In the genomic region with DNA sequence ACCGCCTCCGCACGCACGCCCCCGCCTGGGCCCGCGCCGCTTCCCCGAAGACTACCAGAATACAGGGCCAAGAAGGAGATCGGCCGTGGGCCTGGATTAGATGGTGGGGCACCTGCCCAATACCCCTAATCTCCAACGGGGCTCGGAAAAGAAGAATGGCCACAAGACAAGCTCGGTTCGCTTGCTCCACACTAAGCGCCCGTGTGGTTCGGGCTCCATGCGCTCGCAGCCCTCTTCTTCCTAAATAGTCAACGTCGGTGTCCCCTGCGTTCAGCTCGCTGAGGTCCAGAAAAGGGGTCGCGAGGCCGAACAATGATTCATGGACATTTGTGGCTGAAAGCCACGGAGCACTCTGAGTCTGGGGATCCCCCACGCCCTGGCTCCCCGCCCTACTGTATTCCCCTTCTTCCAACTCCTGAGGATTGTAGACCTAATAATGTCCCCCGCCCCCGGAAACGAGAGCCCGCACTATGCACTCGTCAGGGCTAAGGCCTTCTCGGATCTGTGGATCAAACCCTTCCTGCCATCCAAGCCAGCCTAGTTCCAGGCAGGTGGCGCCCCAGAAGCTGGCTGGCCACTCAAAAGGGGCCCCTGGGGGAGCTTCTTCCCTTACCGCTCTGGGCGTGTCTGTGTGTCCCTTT, we compare ENCODE assay signal across 8 mouse cellular contexts. TPM values are rescaled to one million over a fixed set of nuclear protein-coding genes. Genes with fewer than 3 reads are reported as not detected.
DNase-seq lines count a peak whose midpoint lies in the region; ATAC-seq and TF ChIP-seq lines count a peak whose summit lies in the region.

No protein-coding gene starts in this region.

- no peak for TF ChIP-seq CTCF in spleen, adult 2 months (IDR thresholded peaks at IDR 0.05; ENCODE audit: extremely low read depth, insufficient read depth, insufficient read length, insufficient replicate concordance)

- no peaks in the 10 kb centered on the region for H3K36me3 ChIP-seq in spleen, adult 2 months (ENCODE audit: control insufficient read depth, insufficient read depth, low read length)
- peaks cover 1% of the 10 kb centered on the region; the same call in 1 of the 2 replicates for H3K36me3 ChIP-seq in hindbrain, embryonic 13.5 days
- no peaks in the 10 kb centered on the region for H3K36me3 ChIP-seq in midbrain, embryonic 16.5 days (ENCODE audit: control insufficient read depth, insufficient read depth, low read length)

- H3K4me3 ChIP-seq in spleen, adult 2 months (ENCODE audit: extremely low read depth, insufficient read depth, insufficient read length) = peak overlapping the region; percentile 46; the same call in 1 of the 2 replicates
- H3K4me3 ChIP-seq in hindbrain, embryonic 13.5 days = peak overlapping the region; percentile 75
- peak overlapping the region; percentile 78 for H3K4me3 ChIP-seq in midbrain, embryonic 16.5 days (ENCODE audit: low read depth, low read length)

- 2% methylated on average over 39 of the region's 39 CpGs for WGBS in spleen, adult 2 months
- WGBS in hindbrain, embryonic 13.5 days = under 1% methylated on average over 39 of the region's 39 CpGs
- under 1% methylated on average over 39 of the region's 39 CpGs for WGBS in midbrain, embryonic 16.5 days

- DNase-seq in cerebellum, adult 11-12 months = peak; percentile 72
- no peak for DNase-seq in spleen, adult 2 months (ENCODE audit: low read depth in 1 of 2, low spot score in 2 of 2)
- no peak for DNase-seq in spleen, adult 18-20 months
- no peak for DNase-seq in layer of hippocampus, adult 8-10 months (ENCODE audit: low spot score in 2 of 2)

- H3K4me1 ChIP-seq in spleen, adult 2 months (ENCODE audit: control insufficient read depth, insufficient read depth, insufficient read length) = peaks cover 22% of the 10 kb centered on the region
- peaks cover 96% of the 10 kb centered on the region for H3K4me1 ChIP-seq in hindbrain, embryonic 13.5 days (replicated peaks)
- peaks cover 45% of the 10 kb centered on the region for H3K4me1 ChIP-seq in midbrain, embryonic 16.5 days (ENCODE audit: control insufficient read depth, insufficient read depth, low read length)

- H3K4me2 ChIP-seq in hindbrain, embryonic 13.5 days = peak overlapping the region; percentile 98
- peak overlapping the region; percentile 98 for H3K4me2 ChIP-seq in midbrain, embryonic 16.5 days (ENCODE audit: low read length)

- peak overlapping the region; percentile 92 for H3K9ac ChIP-seq in hindbrain, embryonic 13.5 days
- H3K9ac ChIP-seq in midbrain, embryonic 16.5 days (ENCODE audit: low read depth, low read length) = peak overlapping the region; percentile 84

- H3K27ac ChIP-seq in spleen, adult 2 months (ENCODE audit: insufficient read depth, low read length) = no peak overlapping the region
- H3K27ac ChIP-seq in hindbrain, embryonic 13.5 days = peak overlapping the region; percentile 79
- peak overlapping the region; percentile 71 for H3K27ac ChIP-seq in midbrain, embryonic 16.5 days (ENCODE audit: low read length)

- no peak for TF ChIP-seq POLR2A in spleen, adult 2 months (IDR thresholded peaks at IDR 0.05; ENCODE audit: low read depth, low read length)

- ATAC-seq in cerebellum, adult (ENCODE audit: insufficient number of reproducible peaks, low FRiP score, low TSS enrichment) = no peak
- no peak for ATAC-seq in hindbrain, embryonic 13.5 days (ENCODE audit: low FRiP score)
- ATAC-seq in midbrain, embryonic 16.5 days = no peak; the same call in 1 of the 2 replicates
- no peak for ATAC-seq in activated CD4-positive, CD25-positive, alpha-beta regulatory T cell, adult 4 months

- no peaks in the 10 kb centered on the region for H3K9me3 ChIP-seq in hindbrain, embryonic 13.5 days
- no peaks in the 10 kb centered on the region for H3K9me3 ChIP-seq in midbrain, embryonic 16.5 days (replicated peaks; ENCODE audit: control insufficient read depth, low read length, poor library complexity, severe bottlenecking)

- peaks cover 31% of the 10 kb centered on the region for H3K27me3 ChIP-seq in spleen, adult 2 months (ENCODE audit: control insufficient read depth, insufficient read depth, low read length)
- H3K27me3 ChIP-seq in hindbrain, embryonic 13.5 days = peaks cover 79% of the 10 kb centered on the region
- H3K27me3 ChIP-seq in midbrain, embryonic 16.5 days (ENCODE audit: control insufficient read depth, insufficient read depth, low read depth, low read length) = peaks cover 9% of the 10 kb centered on the region

RNA-seq across cellular contexts. Expression of a gene that starts 0.5 kb away (rescaled TPM):
- 0.02 and 0.06 TPM in 2 replicates for polyA plus RNA-seq in spleen, adult 2 months (2012; rRNA removed)
- polyA plus RNA-seq in hindbrain, embryonic 13.5 days (2015; fragmentation: Nextera tagmentation; extraction: Ambion mirVana) = 12.6 and 15.2 TPM in 2 replicates
- 12.4 and 12.6 TPM in 2 replicates for polyA plus RNA-seq in midbrain, embryonic 16.5 days (2015; fragmentation: Nextera tagmentation; extraction: Ambion mirVana)
- polyA plus RNA-seq in activated CD4-positive, CD25-positive, alpha-beta regulatory T cell, adult 4 months (2017; shearing (Covaris generic)) = not detected
- total RNA-seq in layer of hippocampus, adult 8-10 months (2022) = 100 to 1,000 TPM; 330 to 455 (median 386) TPM

RNA-seq across cellular contexts. Expression of a gene that starts 54.6 kb away (rescaled TPM):
- polyA plus RNA-seq in spleen, adult 2 months (2012; rRNA removed) = 18.0 and 22.3 TPM in 2 replicates
- 10.2 and 10.6 TPM in 2 replicates for polyA plus RNA-seq in hindbrain, embryonic 13.5 days (2015; fragmentation: Nextera tagmentation; extraction: Ambion mirVana)
- polyA plus RNA-seq in midbrain, embryonic 16.5 days (2015; fragmentation: Nextera tagmentation; extraction: Ambion mirVana) = 9.9 and 10.4 TPM in 2 replicates
- 1 to 10 TPM; 6.1 to 6.6 TPM for polyA plus RNA-seq in activated CD4-positive, CD25-positive, alpha-beta regulatory T cell, adult 4 months (2017; shearing (Covaris generic))
- total RNA-seq in layer of hippocampus, adult 8-10 months (2022) = 10 to 100 TPM; 59.2 to 68.7 (median 63.5) TPM

RNA-seq across cellular contexts. Expression of a gene that starts 56.9 kb away (rescaled TPM):
- 15.7 and 20.6 TPM in 2 replicates for polyA plus RNA-seq in spleen, adult 2 months (2012; rRNA removed)
- 15.5 and 20.9 TPM in 2 replicates for polyA plus RNA-seq in hindbrain, embryonic 13.5 days (2015; fragmentation: Nextera tagmentation; extraction: Ambion mirVana)
- 17.3 and 19.8 TPM in 2 replicates for polyA plus RNA-seq in midbrain, embryonic 16.5 days (2015; fragmentation: Nextera tagmentation; extraction: Ambion mirVana)
- polyA plus RNA-seq in activated CD4-positive, CD25-positive, alpha-beta regulatory T cell, adult 4 months (2017; shearing (Covaris generic)) = 10 to 100 TPM; 11.9 to 15.2 TPM
- 10 to 100 TPM; 28.8 to 39.7 (median 32.2) TPM for total RNA-seq in layer of hippocampus, adult 8-10 months (2022)

Comparison
In these comparisons a context has a peak if more than half of its experiments do, and no peak if none do; other contexts are left out.
1. RNA of a gene that starts 0.5 kb away (polyA plus RNA-seq): 12.6 to 15.2 TPM in hindbrain, embryonic 13.5 days and 12.4 to 12.6 TPM in midbrain, embryonic 16.5 days; 0.02 to 0.06 TPM in spleen, adult 2 months and not detected in activated CD4-positive, CD25-positive, alpha-beta regulatory T cell, adult 4 months; every median in the first group is over 10 times any median in the second.
2. Peak in every context shown above with its lines, with median percentiles within 50 percentile points of each other: H3K4me3 ChIP-seq.